ENCODE assay signal across 10 mouse cellular contexts in genomic region chr6:22833637-22834036, GRCm38 (mm10). TPM values are rescaled to one million over a fixed set of nuclear protein-coding genes. Genes with fewer than 3 reads are reported as not detected.
DNase-seq lines count a peak whose midpoint lies in the region; ATAC-seq lines count a peak whose summit lies in the region.
"Had no signal": no experiment of that assay in that cellular context is flagged by ENCODE, and none has a peak within 500 bp of the region (broad histone marks: within the 10 kb centered on the region; RNA-seq: fewer than 3 reads in every experiment).

No protein-coding gene starts in this region.

- peak overlapping the region; percentile 87 for H3K27ac ChIP-seq in forebrain, embryonic 12.5 days
- no peak overlapping the region for H3K27ac ChIP-seq in neural tube, embryonic 12.5 days
- H3K27ac ChIP-seq: limb, embryonic 13.5 days had no signal

- H3K4me3 ChIP-seq in forebrain, embryonic 12.5 days (replicated peaks): no peak overlapping the region
- no peak overlapping the region for H3K4me3 ChIP-seq in neural tube, embryonic 12.5 days
- H3K4me3 ChIP-seq: limb, embryonic 13.5 days had no signal

- peaks cover 16% of the 10 kb centered on the region for H3K4me1 ChIP-seq in forebrain, embryonic 12.5 days
- H3K4me1 ChIP-seq in neural tube, embryonic 12.5 days: no peaks in the 10 kb centered on the region
- H3K4me1 ChIP-seq: limb, embryonic 13.5 days had no signal

- H3K4me2 ChIP-seq in forebrain, embryonic 12.5 days: peak overlapping the region; percentile 26
- 0 out of 2 replicates have a peak overlapping the region, but pooled peaks have one; percentile 1 for H3K4me2 ChIP-seq in neural tube, embryonic 12.5 days (replicated peaks)
- H3K4me2 ChIP-seq: limb, embryonic 13.5 days had no signal

- ATAC-seq in forebrain, embryonic 12.5 days (ENCODE audit: low FRiP score): peak; percentile 88
- ATAC-seq in neural tube, embryonic 12.5 days (ENCODE audit: low FRiP score, low read depth): peak; percentile 85

- no peaks in the 10 kb centered on the region for H3K27me3 ChIP-seq in forebrain, embryonic 12.5 days
- H3K27me3 ChIP-seq in neural tube, embryonic 12.5 days (replicated peaks): no peaks in the 10 kb centered on the region
- H3K27me3 ChIP-seq: limb, embryonic 13.5 days had no signal

- H3K9me3 ChIP-seq in forebrain, embryonic 12.5 days: no peaks in the 10 kb centered on the region
- no peaks in the 10 kb centered on the region for H3K9me3 ChIP-seq in neural tube, embryonic 12.5 days
- H3K9me3 ChIP-seq: limb, embryonic 13.5 days had no signal

- H3K36me3 ChIP-seq in forebrain, embryonic 12.5 days (replicated peaks): no peaks in the 10 kb centered on the region
- H3K36me3 ChIP-seq in neural tube, embryonic 12.5 days: no peaks in the 10 kb centered on the region
- H3K36me3 ChIP-seq: limb, embryonic 13.5 days had no signal

- 1% methylated on average over 7 of the region's 7 CpGs for WGBS in forebrain, embryonic 12.5 days
- WGBS in neural tube, embryonic 12.5 days: 19% methylated on average over 7 of the region's 7 CpGs

- H3K9ac ChIP-seq in forebrain, embryonic 12.5 days: no peak overlapping the region
- H3K9ac ChIP-seq in neural tube, embryonic 12.5 days: no peak overlapping the region
- H3K9ac ChIP-seq: limb, embryonic 13.5 days had no signal

- DNase-seq in adrenal gland, postnatal 10 days: peak; percentile 14
- no peak for DNase-seq in adrenal gland, postnatal 25 days
- DNase-seq in layer of hippocampus, adult 9-11 months: peak; percentile 52
- DNase-seq in urinary bladder, postnatal 25 days (ENCODE audit: low spot score): no peak
- DNase-seq in gastrocnemius, postnatal 4 days (ENCODE audit: low spot score in 2 of 2): no peak
- no peak for DNase-seq in heart, adult 18-20 months

RNA-seq across cellular contexts. Expression of gene Ptprz1, which starts 41.7 kb away (rescaled TPM):
- 10 to 100 TPM in 1 of 2 experiments, 1 to 10 TPM in 1; 9.9 to 10.1 TPM for total RNA-seq in adrenal gland, postnatal 10 days (2021)
- 8.6 and 8.9 TPM in 2 replicates for total RNA-seq in adrenal gland, postnatal 25 days (2021)
- 102 and 115 TPM in 2 replicates for polyA plus RNA-seq in forebrain, embryonic 12.5 days (2016; fragmentation: Nextera tagmentation; extraction: Ambion mirVana)
- 23.6 and 24.3 TPM in 2 replicates for polyA plus RNA-seq in neural tube, embryonic 12.5 days (2016; fragmentation: Nextera tagmentation; extraction: Ambion mirVana)
- 1 to 10 TPM; 6.0 to 6.4 TPM for total RNA-seq in gastrocnemius, postnatal 4 days (2021)
- under 1 TPM; 0.72 to 0.97 TPM for total RNA-seq in heart, adult 18-20 months (2021)
- total RNA-seq: hematopoietic stem cell, adult 5-6 weeks had no signal

Comparison
In these comparisons a context has a peak if more than half of its experiments do, and no peak if none do; other contexts are left out.
1. DNase-seq: peak in adrenal gland, postnatal 10 days (single experiment) and layer of hippocampus, adult 9-11 months (single experiment); none in adrenal gland, postnatal 25 days (single experiment), urinary bladder, postnatal 25 days (single experiment), gastrocnemius, postnatal 4 days (0 of 2) and heart, adult 18-20 months (0 of 2).